Mouse (Mus musculus): ENCODE results near the gene Ubr1. TPM values are rescaled to one million over a fixed set of nuclear protein-coding genes. Genes with fewer than 3 reads are reported as not detected.

The Ubr1 gene
- polyA plus RNA-seq, 1 experiment from 2014 or later = 35.3 TPM

- 93% methylated on average over 5 of the region's 5 CpGs for WGBS
These were observed 82.9 kb downstream of the Ubr1 start for GRCm38 (mm10) chr2:120887601-120888000.

GRCm38 (mm10) chr2:120873192-120873591 is 97.3 kb downstream of the Ubr1 start:
- no peak for ATAC-seq (replicated peaks)
- Histone ChIP-seq H3K27ac (replicated peaks) (no peak overlapping the region), H3K27me3 (no peaks in the 10 kb centered on the region), H3K4me3 (no peak overlapping the region), H3K9ac (replicated peaks) (no peak overlapping the region), H3K9me3 (no peaks in the 10 kb centered on the region), H3K4me2 (replicated peaks) (no peak overlapping the region), H3K4me1 (0 out of 2 replicates have a peak, but pooled peaks cover 2% of the 10 kb centered on the region), H3K36me3 (peaks cover 70% of the 10 kb centered on the region)
- WGBS = 93% methylated on average over 2 of the region's 2 CpGs

More at GRCm38 (mm10) chr2:120887601-120888000, 82.9 kb downstream of the Ubr1 start:
- no peak overlapping the region for H3K4me3 ChIP-seq
- no peak overlapping the region for H3K9ac ChIP-seq (replicated peaks)
- H3K27me3 ChIP-seq = no peaks in the 10 kb centered on the region
- no peak for ATAC-seq (replicated peaks)
- no peaks in the 10 kb centered on the region for H3K4me1 ChIP-seq
- H3K36me3 ChIP-seq = peaks cover 68% of the 10 kb centered on the region
- no peak overlapping the region for H3K4me2 ChIP-seq (replicated peaks)
- H3K9me3 ChIP-seq = no peaks in the 10 kb centered on the region
- no peak overlapping the region for H3K27ac ChIP-seq (replicated peaks)

GRCm38 (mm10) chr2:120871447-120872336 is 98.8 kb downstream of the Ubr1 start:
- peaks cover 64% of the 10 kb centered on the region for H3K36me3 ChIP-seq
- 61% methylated on average over 9 of the region's 9 CpGs for WGBS
- no peak for ATAC-seq (replicated peaks)
- H3K4me2 ChIP-seq (replicated peaks) = no peak overlapping the region
- H3K9me3 ChIP-seq = no peaks in the 10 kb centered on the region
- no peak overlapping the region for H3K9ac ChIP-seq (replicated peaks)
- H3K27me3 ChIP-seq = no peaks in the 10 kb centered on the region
- H3K4me1 ChIP-seq = 0 out of 2 replicates have a peak, but pooled peaks cover 2% of the 10 kb centered on the region
- H3K4me3 ChIP-seq = no peak overlapping the region
- H3K27ac ChIP-seq (replicated peaks) = no peak overlapping the region; the same call in 1 of the 2 replicates

GRCm38 (mm10) chr2:120867336-120867735 is 103.2 kb downstream of the Ubr1 start:
- H3K4me1 ChIP-seq = 0 out of 2 replicates have a peak, but pooled peaks cover 2% of the 10 kb centered on the region
- H3K9me3 ChIP-seq = no peaks in the 10 kb centered on the region
- H3K4me2 ChIP-seq (replicated peaks) = no peak overlapping the region
- H3K9ac ChIP-seq (replicated peaks) = no peak overlapping the region
- ATAC-seq (replicated peaks) = no peak
- H3K36me3 ChIP-seq = peaks cover 67% of the 10 kb centered on the region
- no peak overlapping the region for H3K27ac ChIP-seq (replicated peaks)
- WGBS = 90% methylated on average over 5 of the region's 5 CpGs
- no peak overlapping the region for H3K4me3 ChIP-seq
- no peaks in the 10 kb centered on the region for H3K27me3 ChIP-seq

GRCm38 (mm10) chr2:120866561-120866960 is 104.0 kb downstream of the Ubr1 start:
- no peaks in the 10 kb centered on the region for H3K9me3 ChIP-seq
- no peak overlapping the region for H3K9ac ChIP-seq (replicated peaks)
- no peaks in the 10 kb centered on the region for H3K4me1 ChIP-seq
- H3K36me3 ChIP-seq = peaks cover 73% of the 10 kb centered on the region
- H3K27me3 ChIP-seq = no peaks in the 10 kb centered on the region
- no peak overlapping the region for H3K4me3 ChIP-seq
- no peak for ATAC-seq (replicated peaks)
- no peak overlapping the region for H3K27ac ChIP-seq (replicated peaks)
- no peak overlapping the region for H3K4me2 ChIP-seq (replicated peaks)
- WGBS = 33% methylated on average over 1 of the region's 1 CpGs

GRCm38 (mm10) chr2:120863389-120863788 is 107.1 kb downstream of the Ubr1 start:
- H3K4me1 ChIP-seq = no peaks in the 10 kb centered on the region
- peaks cover 61% of the 10 kb centered on the region for H3K36me3 ChIP-seq
- H3K4me3 ChIP-seq = no peak overlapping the region
- no peak for ATAC-seq (replicated peaks)
- WGBS = 96% methylated on average over 1 of the region's 1 CpGs
- H3K27ac ChIP-seq (replicated peaks) = no peak overlapping the region
- H3K9me3 ChIP-seq = no peaks in the 10 kb centered on the region
- no peak overlapping the region for H3K4me2 ChIP-seq (replicated peaks)
- no peak overlapping the region for H3K9ac ChIP-seq (replicated peaks)
- no peaks in the 10 kb centered on the region for H3K27me3 ChIP-seq

- no peak overlapping the region for H3K4me3 ChIP-seq
- no peaks in the 10 kb centered on the region for H3K9me3 ChIP-seq
- 89% methylated on average over 1 of the region's 1 CpGs for WGBS
- H3K4me2 ChIP-seq (replicated peaks) = no peak overlapping the region
- no peak overlapping the region for H3K27ac ChIP-seq (replicated peaks)
- no peak overlapping the region for H3K9ac ChIP-seq (replicated peaks)
- ATAC-seq (replicated peaks) = no peak
- H3K36me3 ChIP-seq = peaks cover 50% of the 10 kb centered on the region
- no peaks in the 10 kb centered on the region for H3K4me1 ChIP-seq
- H3K27me3 ChIP-seq = no peaks in the 10 kb centered on the region
These were observed 109.8 kb downstream of the Ubr1 start for GRCm38 (mm10) chr2:120860699-120861098.

- 91% methylated on average over 3 of the region's 3 CpGs for WGBS
- Histone ChIP-seq H3K4me1 (no peaks in the 10 kb centered on the region), H3K9me3 (no peaks in the 10 kb centered on the region), H3K4me3 (no peak overlapping the region), H3K27ac (replicated peaks) (no peak overlapping the region), H3K36me3 (peaks cover 28% of the 10 kb centered on the region), H3K9ac (replicated peaks) (no peak overlapping the region), H3K4me2 (replicated peaks) (no peak overlapping the region), H3K27me3 (no peaks in the 10 kb centered on the region)
- no peak for ATAC-seq (replicated peaks)
These were observed 112.4 kb downstream of the Ubr1 start for GRCm38 (mm10) chr2:120858131-120858530.

GRCm38 (mm10) chr2:120853151-120853550 is 117.4 kb downstream of the Ubr1 start:
- WGBS = 83% methylated on average over 3 of the region's 3 CpGs
- no peak for ATAC-seq (replicated peaks)
- Histone ChIP-seq H3K4me3 (no peak overlapping the region), H3K4me1 (peaks cover 17% of the 10 kb centered on the region), H3K27ac (replicated peaks) (no peak overlapping the region), H3K36me3 (no peaks in the 10 kb centered on the region), H3K9me3 (no peaks in the 10 kb centered on the region), H3K9ac (replicated peaks) (no peak overlapping the region), H3K27me3 (no peaks in the 10 kb centered on the region), H3K4me2 (replicated peaks) (no peak overlapping the region)

- Histone ChIP-seq H3K36me3 (no peaks in the 10 kb centered on the region), H3K4me1 (peaks cover 23% of the 10 kb centered on the region), H3K9me3 (no peaks in the 10 kb centered on the region), H3K9ac (replicated peaks) (no peak overlapping the region), H3K4me2 (replicated peaks) (no peak overlapping the region), H3K27ac (replicated peaks) (no peak overlapping the region), H3K4me3 (no peak overlapping the region), H3K27me3 (no peaks in the 10 kb centered on the region)
- WGBS = 25% methylated on average over 1 of the region's 1 CpGs
- no peak for ATAC-seq (replicated peaks)
These were observed 117.9 kb downstream of the Ubr1 start for GRCm38 (mm10) chr2:120852626-120853025.

- Histone ChIP-seq H3K36me3 (no peaks in the 10 kb centered on the region), H3K4me1 (peaks cover 24% of the 10 kb centered on the region), H3K4me3 (peak within 1 kb of the TSS; percentile 75), H3K27ac (replicated peaks) (peak within 1 kb of the TSS; percentile 77), H3K9ac (replicated peaks) (peak within 1 kb of the TSS; percentile 74), H3K4me2 (replicated peaks) (peak within 1 kb of the TSS; percentile 49), H3K27me3 (no peaks in the 10 kb centered on the region), H3K9me3 (no peaks in the 10 kb centered on the region)
- peak; percentile 100 for ATAC-seq (replicated peaks)
- WGBS = under 1% methylated on average over 39 of the region's 39 CpGs
These were observed 120.0 kb downstream of the Ubr1 start, which contains the start of gene Ttbk2 for GRCm38 (mm10) chr2:120850424-120851082. Ttbk2 (minus strand) TSS chr2:120850604.
